Mouse (Mus musculus): ENCODE measurements around the gene Prepl. TPM values are rescaled to one million over a fixed set of nuclear protein-coding genes. Genes with fewer than 3 reads are reported as not detected.

The Prepl gene
- polyA plus RNA-seq (2016; fragmentation: Nextera tagmentation; extraction: Ambion mirVana): 30.2 and 31.1 TPM in 2 replicates

- peak within 1 kb of the TSS; percentile 91 for H3K4me3 ChIP-seq
- WGBS: under 1% methylated on average over 63 of the region's 63 CpGs
- H3K4me1 ChIP-seq: peaks cover 28% of the 10 kb centered on the region
- H3K27ac ChIP-seq: peak within 1 kb of the TSS; percentile 90
- peak; percentile 97 for DNase-seq (ENCODE audit: extremely low spot score, low spot score)
- no peaks in the 10 kb centered on the region for H3K27me3 ChIP-seq (ENCODE audit: poor library complexity, severe bottlenecking)
- no peaks in the 10 kb centered on the region for H3K9me3 ChIP-seq
- no peaks in the 10 kb centered on the region for H3K36me3 ChIP-seq (replicated peaks)
These were observed at the start of gene Prepl, which contains the start of gene Camkmt for GRCm38 (mm10) chr17:85090120-85091099. Gene Prepl (minus strand): TSS chr17:85090241. Gene Camkmt (plus strand): TSS chr17:85090552.

GRCm38 (mm10) chr17:85138393-85138792, 48.4 kb upstream of the Prepl start:
- Histone ChIP-seq H3K4me3 (no peak overlapping the region), H3K4me1 (peaks cover 11% of the 10 kb centered on the region), H3K27ac (no peak overlapping the region), H3K9me3 (no peaks in the 10 kb centered on the region), H3K27me3 (ENCODE audit: poor library complexity, severe bottlenecking) (no peaks in the 10 kb centered on the region), H3K36me3 (replicated peaks) (no peaks in the 10 kb centered on the region)
- no peak for DNase-seq (ENCODE audit: extremely low spot score, low spot score)
- WGBS: 86% methylated on average over 1 of the region's 1 CpGs

GRCm38 (mm10) chr17:85116643-85117042, 26.6 kb upstream of the Prepl start:
- no peaks in the 10 kb centered on the region for H3K27me3 ChIP-seq (ENCODE audit: poor library complexity, severe bottlenecking)
- no peaks in the 10 kb centered on the region for H3K36me3 ChIP-seq (replicated peaks)
- H3K9me3 ChIP-seq: no peaks in the 10 kb centered on the region
- peak; percentile 48 for DNase-seq (ENCODE audit: extremely low spot score, low spot score)
- H3K27ac ChIP-seq: no peak overlapping the region
- no peak overlapping the region for H3K4me3 ChIP-seq
- 35% methylated on average over 4 of the region's 4 CpGs for WGBS
- H3K4me1 ChIP-seq: peaks cover 11% of the 10 kb centered on the region

- peaks cover 4% of the 10 kb centered on the region; the same call in 1 of the 2 replicates for H3K36me3 ChIP-seq (replicated peaks)
- H3K9me3 ChIP-seq: no peaks in the 10 kb centered on the region
- H3K27ac ChIP-seq: no peak overlapping the region
- H3K27me3 ChIP-seq (ENCODE audit: poor library complexity, severe bottlenecking): no peaks in the 10 kb centered on the region
- H3K4me1 ChIP-seq: peaks cover 5% of the 10 kb centered on the region
- no peak for DNase-seq (ENCODE audit: extremely low spot score, low spot score)
- WGBS: 86% methylated on average over 8 of the region's 8 CpGs
- H3K4me3 ChIP-seq: no peak overlapping the region
These were observed 23.4 kb upstream of the Prepl start for GRCm38 (mm10) chr17:85113441-85113840.

- Histone ChIP-seq H3K4me1 (no peaks in the 10 kb centered on the region), H3K27me3 (ENCODE audit: poor library complexity, severe bottlenecking) (no peaks in the 10 kb centered on the region), H3K36me3 (replicated peaks) (peaks cover 4% of the 10 kb centered on the region; the same call in 1 of the 2 replicates), H3K27ac (no peak overlapping the region), H3K4me3 (no peak overlapping the region), H3K9me3 (no peaks in the 10 kb centered on the region)
- no peak for DNase-seq (ENCODE audit: extremely low spot score, low spot score)
- 98% methylated on average over 1 of the region's 1 CpGs for WGBS
These were observed 20.6 kb upstream of the Prepl start for GRCm38 (mm10) chr17:85110640-85111039.

GRCm38 (mm10) chr17:85103310-85103709, 13.3 kb upstream of the Prepl start:
- H3K27me3 ChIP-seq (ENCODE audit: poor library complexity, severe bottlenecking): no peaks in the 10 kb centered on the region
- DNase-seq (ENCODE audit: extremely low spot score, low spot score): no peak
- no peak overlapping the region for H3K4me3 ChIP-seq
- no peaks in the 10 kb centered on the region for H3K4me1 ChIP-seq
- H3K27ac ChIP-seq: no peak overlapping the region
- H3K9me3 ChIP-seq: peaks cover 10% of the 10 kb centered on the region
- peaks cover 19% of the 10 kb centered on the region for H3K36me3 ChIP-seq (replicated peaks)
- WGBS: 64% methylated on average over 2 of the region's 2 CpGs

GRCm38 (mm10) chr17:85101751-85102150, 11.7 kb upstream of the Prepl start:
- H3K9me3 ChIP-seq: peaks cover 16% of the 10 kb centered on the region
- H3K4me3 ChIP-seq: no peak overlapping the region
- WGBS: 89% methylated on average over 7 of the region's 7 CpGs

GRCm38 (mm10) chr17:85100232-85100631, 10.2 kb upstream of the Prepl start:
- Histone ChIP-seq H3K9me3 (peaks cover 16% of the 10 kb centered on the region), H3K27ac (no peak overlapping the region), H3K4me1 (no peaks in the 10 kb centered on the region), H3K27me3 (ENCODE audit: poor library complexity, severe bottlenecking) (no peaks in the 10 kb centered on the region), H3K36me3 (replicated peaks) (peaks cover 37% of the 10 kb centered on the region), H3K4me3 (no peak overlapping the region)
- 95% methylated on average over 3 of the region's 3 CpGs for WGBS
- DNase-seq (ENCODE audit: extremely low spot score, low spot score): no peak

More at GRCm38 (mm10) chr17:85101751-85102150, 11.7 kb upstream of the Prepl start:
- Histone ChIP-seq H3K27ac (no peak overlapping the region), H3K27me3 (ENCODE audit: poor library complexity, severe bottlenecking) (no peaks in the 10 kb centered on the region), H3K4me1 (no peaks in the 10 kb centered on the region), H3K36me3 (replicated peaks) (peaks cover 34% of the 10 kb centered on the region)
- no peak for DNase-seq (ENCODE audit: extremely low spot score, low spot score)

- H3K36me3 ChIP-seq (replicated peaks): peaks cover 37% of the 10 kb centered on the region
These were observed 8.8 kb upstream of the Prepl start for GRCm38 (mm10) chr17:85098677-85099323.

GRCm38 (mm10) chr17:85096396-85096795, 6.4 kb upstream of the Prepl start:
- no peak overlapping the region for H3K27ac ChIP-seq
- no peaks in the 10 kb centered on the region for H3K27me3 ChIP-seq (ENCODE audit: poor library complexity, severe bottlenecking)
- H3K4me3 ChIP-seq: no peak overlapping the region
- H3K4me1 ChIP-seq: peaks cover 9% of the 10 kb centered on the region
- no peak for DNase-seq (ENCODE audit: extremely low spot score, low spot score)
- H3K36me3 ChIP-seq (replicated peaks): peaks cover 37% of the 10 kb centered on the region
- WGBS: 93% methylated on average over 3 of the region's 3 CpGs
- peaks cover 16% of the 10 kb centered on the region for H3K9me3 ChIP-seq

More at GRCm38 (mm10) chr17:85098677-85099323, 8.8 kb upstream of the Prepl start:
- no peaks in the 10 kb centered on the region for H3K4me1 ChIP-seq
- DNase-seq (ENCODE audit: extremely low spot score, low spot score): no peak
- H3K9me3 ChIP-seq: peaks cover 16% of the 10 kb centered on the region
- 94% methylated on average over 7 of the region's 7 CpGs for WGBS
- no peak overlapping the region for H3K4me3 ChIP-seq
- H3K27me3 ChIP-seq (ENCODE audit: poor library complexity, severe bottlenecking): no peaks in the 10 kb centered on the region
- no peak overlapping the region for H3K27ac ChIP-seq

GRCm38 (mm10) chr17:85091762-85092161, 1.7 kb upstream of the Prepl start:
- H3K36me3 ChIP-seq (replicated peaks): peaks cover 3% of the 10 kb centered on the region; the same call in 1 of the 2 replicates
- WGBS: 94% methylated on average over 6 of the region's 6 CpGs
- H3K4me3 ChIP-seq: peak overlapping the region; percentile 91
- no peaks in the 10 kb centered on the region for H3K27me3 ChIP-seq (ENCODE audit: poor library complexity, severe bottlenecking)
- no peaks in the 10 kb centered on the region for H3K9me3 ChIP-seq
- DNase-seq (ENCODE audit: extremely low spot score, low spot score): no peak
- H3K4me1 ChIP-seq: peaks cover 28% of the 10 kb centered on the region
- H3K27ac ChIP-seq: no peak overlapping the region

GRCm38 (mm10) chr17:85089621-85090020, 420 bp downstream of the Prepl start:
- WGBS: 1% methylated on average over 16 of the region's 16 CpGs
- DNase-seq (ENCODE audit: extremely low spot score, low spot score): no peak
- Histone ChIP-seq H3K4me1 (peaks cover 28% of the 10 kb centered on the region), H3K27me3 (ENCODE audit: poor library complexity, severe bottlenecking) (no peaks in the 10 kb centered on the region), H3K36me3 (replicated peaks) (no peaks in the 10 kb centered on the region), H3K4me3 (peak overlapping the region; percentile 91), H3K27ac (peak overlapping the region; percentile 90), H3K9me3 (no peaks in the 10 kb centered on the region)
